Mouse (Mus musculus): ENCODE measurements around the gene Srd5a1.

DNA sequence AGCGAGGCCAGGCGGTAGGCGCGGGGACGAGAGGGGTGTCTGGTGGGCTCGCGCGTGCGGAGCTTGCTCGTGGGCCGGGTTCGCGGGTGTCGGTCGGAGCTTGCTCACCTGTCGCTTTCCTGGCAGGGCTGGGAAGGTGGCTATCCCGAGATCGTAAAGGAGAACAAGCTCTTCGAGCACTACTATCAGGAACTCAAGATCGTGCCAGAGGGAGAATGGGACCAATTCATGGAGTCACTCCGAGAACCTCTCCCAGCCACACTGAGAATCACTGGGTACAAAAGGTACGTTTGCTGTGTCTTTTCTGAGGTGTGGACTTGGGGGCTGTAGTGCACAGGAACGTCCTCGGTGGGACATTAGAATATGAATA, 918 bp upstream of the Srd5a1 start:
- TF ChIP-seq CTCF (IDR thresholded peaks at IDR 0.05; ENCODE audit: low read depth, low read length) (no peak), POLR2A (IDR thresholded peaks at IDR 0.05; ENCODE audit: borderline replicate concordance, low read depth, low read length) (no peak)

All from bone marrow macrophage, adult 2 months (primary cell).